Mouse (Mus musculus) gastrocnemius, postnatal 4 days (tissue): ENCODE results near the gene Dnaja3. TPM values are rescaled to one million over a fixed set of nuclear protein-coding genes. Genes with fewer than 3 reads are reported as not detected.
"Not testable (repeated sequence)": the region's sequence is repeated elsewhere in the genome, so short reads cannot be mapped to it uniquely, and the experiment has no call there.

ENCODE experiments used
- DNase-seq, 2 experiments: peaks; one replicate each; pipeline ENCODE4 v3.0.0; 2021 to 2022; ENCODE audit warnings: low spot score in 2 of 2, mixed read lengths in 2 of 2
- total RNA-seq, 2 experiments: library from RNA; stranded (reverse); gene quantifications; 2 replicates each; pipeline ENCODE4 v1.2.3; 2021

Gene Dnaja3
- total RNA-seq, 2 experiments from 2014 or later = 61.8 to 62.1 TPM

GRCm38 (mm10) chr16:4658781-4659245 lies 19.0 kb downstream of the Dnaja3 start:
- DNase-seq = peak in 1 of 2 experiments; percentile 50

GRCm38 (mm10) chr16:4659326-4659725 lies 19.5 kb downstream of the Dnaja3 start:
- DNase-seq = no peak

- DNase-seq = no peak
Observed at GRCm38 (mm10) chr16:4661605-4662004, 21.8 kb downstream of the Dnaja3 start.

- DNase-seq = no peak
Observed at GRCm38 (mm10) chr16:4663806-4664205, 24.0 kb downstream of the Dnaja3 start.

GRCm38 (mm10) chr16:4665726-4666125 lies 25.9 kb downstream of the Dnaja3 start:
- no peak for DNase-seq

- peak; percentile 82 to 89 for DNase-seq
Observed at GRCm38 (mm10) chr16:4667190-4667808, 27.5 kb downstream of the Dnaja3 start.

GRCm38 (mm10) chr16:4670317-4670716 lies 30.5 kb downstream of the Dnaja3 start:
- no peak for DNase-seq

GRCm38 (mm10) chr16:4674091-4674490 lies 34.3 kb downstream of the Dnaja3 start:
- no peak for DNase-seq

- no peak for DNase-seq
Observed at GRCm38 (mm10) chr16:4676836-4677235, 37.0 kb downstream of the Dnaja3 start.

GRCm38 (mm10) chr16:4678080-4678479 lies 38.3 kb downstream of the Dnaja3 start:
- no peak for DNase-seq

- peak; percentile 76 to 89 for DNase-seq
Observed at GRCm38 (mm10) chr16:4679121-4680018, 39.6 kb downstream of the Dnaja3 start, which contains the start of gene Coro7. Coro7 (minus strand) TSS chr16:4679777.

GRCm38 (mm10) chr16:4680922-4681455 lies 41.2 kb downstream of the Dnaja3 start:
- DNase-seq = not testable (repeated sequence)

- no peak for DNase-seq
Observed at GRCm38 (mm10) chr16:4682628-4683179, 42.9 kb downstream of the Dnaja3 start.

- DNase-seq = no peak
Observed at GRCm38 (mm10) chr16:4683193-4683580, 43.4 kb downstream of the Dnaja3 start.

- peak; percentile 98 to 99 for DNase-seq
Observed at GRCm38 (mm10) chr16:4683581-4684456, 44.0 kb downstream of the Dnaja3 start.

GRCm38 (mm10) chr16:4684457-4684791 lies 44.6 kb downstream of the Dnaja3 start:
- no peak for DNase-seq

GRCm38 (mm10) chr16:4689371-4689770 lies 49.6 kb downstream of the Dnaja3 start:
- DNase-seq = not testable (repeated sequence)

GRCm38 (mm10) chr16:4701211-4701610 lies 61.4 kb downstream of the Dnaja3 start:
- no peak for DNase-seq

GRCm38 (mm10) chr16:4702646-4703045 lies 62.9 kb downstream of the Dnaja3 start:
- no peak for DNase-seq

GRCm38 (mm10) chr16:4705541-4705940 lies 65.8 kb downstream of the Dnaja3 start:
- no peak for DNase-seq

- no peak for DNase-seq
Observed at GRCm38 (mm10) chr16:4711173-4711572, 71.4 kb downstream of the Dnaja3 start.
